Comparison of ENCODE assay signal across 22 mouse cellular contexts in genomic region chr1:54679556-54679955, GRCm38 (mm10).
A peak's percentile ranks its signal among the peaks of the same experiment; 100 is the strongest.
DNase-seq lines count a peak whose midpoint lies in the region; ATAC-seq and TF ChIP-seq lines count a peak whose summit lies in the region.
"Had no signal": no experiment of that assay in that cellular context is flagged by ENCODE, and none has a peak within 500 bp of the region (broad histone marks: within the 10 kb centered on the region; RNA-seq: fewer than 3 reads in every experiment).

No protein-coding gene starts in this region.

- no peak overlapping the region for H3K4me2 ChIP-seq in embryonic facial prominence, embryonic 14.5 days (ENCODE audit: low read depth, low read length)
- H3K4me2 ChIP-seq in limb, embryonic 13.5 days (replicated peaks) = no peak overlapping the region
- no peak overlapping the region for H3K4me2 ChIP-seq in myocyte (ENCODE audit: low read depth)

- H3K9ac ChIP-seq in embryonic facial prominence, embryonic 14.5 days (ENCODE audit: low read depth, low read length) = no peak overlapping the region
- H3K9ac ChIP-seq in limb, embryonic 13.5 days = no peak overlapping the region

- H3K27ac ChIP-seq in embryonic facial prominence, embryonic 14.5 days (replicated peaks; ENCODE audit: low read depth, low read length) = no peak overlapping the region
- H3K27ac ChIP-seq in embryonic facial prominence, embryonic 10.5 days (replicated peaks) = no peak overlapping the region
- no peak overlapping the region for H3K27ac ChIP-seq in heart, embryonic 10.5 days
- H3K27ac ChIP-seq in limb, embryonic 13.5 days = no peak overlapping the region
- H3K27ac ChIP-seq in limb, embryonic 10.5 days = no peak overlapping the region

- H3K36me3 ChIP-seq in embryonic facial prominence, embryonic 14.5 days (ENCODE audit: control insufficient read depth, insufficient read depth, low read length) = peaks cover 5% of the 10 kb centered on the region; the same call in 1 of the 2 replicates
- peaks cover 4% of the 10 kb centered on the region; the same call in 1 of the 2 replicates for H3K36me3 ChIP-seq in embryonic facial prominence, embryonic 10.5 days (replicated peaks)
- no peaks in the 10 kb centered on the region; the same call in 1 of the 2 replicates for H3K36me3 ChIP-seq in heart, embryonic 10.5 days
- H3K36me3 ChIP-seq in limb, embryonic 13.5 days = 0 out of 2 replicates have a peak, but pooled peaks cover 7% of the 10 kb centered on the region
- peaks cover 8% of the 10 kb centered on the region; the same call in 1 of the 2 replicates for H3K36me3 ChIP-seq in limb, embryonic 10.5 days
- H3K36me3 ChIP-seq in myocyte (ENCODE audit: control insufficient read depth, insufficient read depth) = no peaks in the 10 kb centered on the region
- H3K36me3 ChIP-seq: G1E had no signal

- H3K79me2 ChIP-seq in myocyte (ENCODE audit: control insufficient read depth, insufficient read depth) = no peaks in the 10 kb centered on the region

- intact Hi-C loops in heart, postnatal 36 days (cut with DNase I) = no loop called here

- H3ac ChIP-seq in myocyte (ENCODE audit: control insufficient read depth, insufficient read length) = no peak overlapping the region

- ATAC-seq in embryonic facial prominence, embryonic 14.5 days (ENCODE audit: low read depth) = 0 out of 2 replicates have a peak, but pooled peaks have one; percentile 47
- peak; percentile 55; the same call in 1 of the 2 replicates for ATAC-seq in limb, embryonic 13.5 days (ENCODE audit: low FRiP score, low read depth)
- ATAC-seq in monocyte, adult 5-6 weeks (replicated peaks; ENCODE audit: insufficient number of reproducible peaks, low FRiP score, low TSS enrichment, poor library complexity, severe bottlenecking) = no peak
- ATAC-seq: activated CD4-positive, CD25-positive, alpha-beta regulatory T cell, adult 4 months; CD4-positive, CD25-positive, alpha-beta regulatory T cell, adult 4 months; Patski had no signal

- no peaks in the 10 kb centered on the region for H3K9me3 ChIP-seq in embryonic facial prominence, embryonic 14.5 days (ENCODE audit: control insufficient read depth, low read length)
- no peaks in the 10 kb centered on the region for H3K9me3 ChIP-seq in embryonic facial prominence, embryonic 10.5 days
- H3K9me3 ChIP-seq in heart, embryonic 10.5 days = no peaks in the 10 kb centered on the region
- H3K9me3 ChIP-seq in limb, embryonic 13.5 days = no peaks in the 10 kb centered on the region
- no peaks in the 10 kb centered on the region for H3K9me3 ChIP-seq in limb, embryonic 10.5 days (replicated peaks)
- H3K9me3 ChIP-seq: G1E had no signal

- no peaks in the 10 kb centered on the region for H3K27me3 ChIP-seq in embryonic facial prominence, embryonic 14.5 days (replicated peaks; ENCODE audit: control insufficient read depth, insufficient read depth, low read length)
- H3K27me3 ChIP-seq in embryonic facial prominence, embryonic 10.5 days (replicated peaks; ENCODE audit: low read depth, poor library complexity, severe bottlenecking) = no peaks in the 10 kb centered on the region
- H3K27me3 ChIP-seq in heart, embryonic 10.5 days (ENCODE audit: insufficient read depth, poor library complexity, severe bottlenecking) = no peaks in the 10 kb centered on the region
- no peaks in the 10 kb centered on the region for H3K27me3 ChIP-seq in limb, embryonic 13.5 days
- H3K27me3 ChIP-seq in limb, embryonic 10.5 days (ENCODE audit: low read depth, poor library complexity, severe bottlenecking) = no peaks in the 10 kb centered on the region
- H3K27me3 ChIP-seq in myocyte (ENCODE audit: control insufficient read depth, insufficient read depth, insufficient read length) = no peaks in the 10 kb centered on the region
- H3K27me3 ChIP-seq: CH12.LX, Patski had no signal

- 86% methylated on average over 1 of the region's 1 CpGs for WGBS in embryonic facial prominence, embryonic 14.5 days
- 78% methylated on average over 1 of the region's 1 CpGs for WGBS in embryonic facial prominence, embryonic 10.5 days
- 59% methylated on average over 1 of the region's 1 CpGs for WGBS in heart, embryonic 10.5 days
- 68% methylated on average over 1 of the region's 1 CpGs for WGBS in limb, embryonic 13.5 days
- WGBS in limb, embryonic 10.5 days = 88% methylated on average over 1 of the region's 1 CpGs

- DNase-seq in embryonic facial prominence, embryonic 14.5 days (ENCODE audit: low spot score) = peak; percentile 23
- DNase-seq in embryonic facial prominence, embryonic 10.5 days (ENCODE audit: low spot score) = no peak
- peak; percentile 38 for DNase-seq in heart, embryonic 10.5 days (ENCODE audit: low spot score)
- DNase-seq in heart, postnatal 36 days = no peak
- no peak for DNase-seq in limb, embryonic 10.5 days (ENCODE audit: low spot score)
- DNase-seq: adrenal gland, adult 2 months; adrenal gland, adult 8-10 months; adrenal gland, postnatal 10 days; adrenal gland, postnatal 14 days; adrenal gland, postnatal 25 days; adrenal gland, postnatal 36 days; B cell, adult 2 months; cerebellum, adult 11 months; cerebellum, adult 11-12 months had no signal

- no peak for TF ChIP-seq POLR2A in myocyte (IDR thresholded peaks at IDR 0.05; ENCODE audit: insufficient read length, low read depth)

- no peak overlapping the region for H3K4me3 ChIP-seq in embryonic facial prominence, embryonic 14.5 days (ENCODE audit: low read depth, low read length)
- no peak overlapping the region for H3K4me3 ChIP-seq in embryonic facial prominence, embryonic 10.5 days
- H3K4me3 ChIP-seq in heart, embryonic 10.5 days = no peak overlapping the region
- no peak overlapping the region for H3K4me3 ChIP-seq in limb, embryonic 13.5 days
- H3K4me3 ChIP-seq in limb, embryonic 10.5 days = no peak overlapping the region
- H3K4me3 ChIP-seq in myocyte = no peak overlapping the region

- H3K4me1 ChIP-seq in embryonic facial prominence, embryonic 14.5 days (ENCODE audit: control insufficient read depth, insufficient read depth, low read length) = no peaks in the 10 kb centered on the region
- peaks cover 9% of the 10 kb centered on the region; the same call in 1 of the 2 replicates for H3K4me1 ChIP-seq in embryonic facial prominence, embryonic 10.5 days
- peaks cover 3% of the 10 kb centered on the region; the same call in 1 of the 2 replicates for H3K4me1 ChIP-seq in heart, embryonic 10.5 days
- H3K4me1 ChIP-seq in limb, embryonic 13.5 days = 0 out of 2 replicates have a peak, but pooled peaks cover 2% of the 10 kb centered on the region
- peaks cover 7% of the 10 kb centered on the region for H3K4me1 ChIP-seq in limb, embryonic 10.5 days

TF ChIP-seq in myocyte, 11 proteins besides CTCF, POLR2A, EP300 and RAD21:
- TF ChIP-seq CEBPB (IDR thresholded peaks at IDR 0.05; ENCODE audit: insufficient read depth, poor library complexity, severe bottlenecking) = no peak
- TF ChIP-seq MYOG (IDR thresholded peaks at IDR 0.05; ENCODE audit: control insufficient read depth in 1 of 3, insufficient read depth in 1 of 3, insufficient read length in 2 of 3, low read depth in 2 of 3) = peak in 2 of 3 experiments; percentile 13 to 67
- TF ChIP-seq MAX (IDR thresholded peaks at IDR 0.05; ENCODE audit: low read depth) = no peak
- no peak for TF ChIP-seq TCF3 (IDR thresholded peaks at IDR 0.05; ENCODE audit: insufficient read length, low read depth)
- peak in 2 of 3 experiments; percentile 53 to 57 for TF ChIP-seq MYOD1 (IDR thresholded peaks at IDR 0.05; ENCODE audit: control insufficient read depth in 1 of 3, insufficient read length in 2 of 3, low read depth in 2 of 3)
- TF ChIP-seq E2F4 (IDR thresholded peaks at IDR 0.05; ENCODE audit: insufficient read depth) = no peak
- no peak for TF ChIP-seq SRF (IDR thresholded peaks at IDR 0.05; ENCODE audit: control insufficient read depth, insufficient read length, low read depth)
- no peak for TF ChIP-seq TCF12 (IDR thresholded peaks at IDR 0.05; ENCODE audit: insufficient read depth, poor library complexity, severe bottlenecking)
- TF ChIP-seq USF1 (IDR thresholded peaks at IDR 0.05; ENCODE audit: low read depth) = no peak
- no peak for TF ChIP-seq POLR2AphosphoS2 (IDR thresholded peaks at IDR 0.05; ENCODE audit: insufficient read length, low read depth)
- TF ChIP-seq REST (IDR thresholded peaks at IDR 0.05; ENCODE audit: insufficient read depth, insufficient read length) = no peak

Comparison
In these comparisons a context has a peak if more than half of its experiments do, and no peak if none do; other contexts are left out.
1. DNase-seq: peak in embryonic facial prominence, embryonic 14.5 days (single experiment) and heart, embryonic 10.5 days (single experiment); none in embryonic facial prominence, embryonic 10.5 days (single experiment), heart, postnatal 36 days (0 of 2) and limb, embryonic 10.5 days (single experiment).